Mouse (Mus musculus): Measurements from ENCODE around the gene Col5a3. TPM values are rescaled to one million over a fixed set of nuclear protein-coding genes. Genes with fewer than 3 reads are reported as not detected.

Gene Col5a3
- polyA plus RNA-seq (2012; fragmentation: generic; extraction: Trizol) = 70.3 TPM

- peaks cover 22% of the 10 kb centered on the region for H3K79me2 ChIP-seq (ENCODE audit: control insufficient read depth, insufficient read depth)
- peak within 1 kb of the TSS; percentile 8 for H3ac ChIP-seq (ENCODE audit: control insufficient read depth, insufficient read length)
- H3K4me3 ChIP-seq = peak within 1 kb of the TSS; percentile 43
- TF ChIP-seq POLR2AphosphoS2 (IDR thresholded peaks at IDR 0.05; ENCODE audit: insufficient read length, low read depth) (peak; percentile 65), MYOD1 (IDR thresholded peaks at IDR 0.05; ENCODE audit: control insufficient read depth in 1 of 3, insufficient read length in 2 of 3, low read depth in 2 of 3) (peak in 1 of 3 experiments; percentile 37), POLR2A (IDR thresholded peaks at IDR 0.05; ENCODE audit: insufficient read length, low read depth) (peak; percentile 62), TCF12 (IDR thresholded peaks at IDR 0.05; ENCODE audit: insufficient read depth, poor library complexity, severe bottlenecking) (no peak)
- H3K4me2 ChIP-seq (ENCODE audit: low read depth) = peak within 1 kb of the TSS; percentile 59
- no peaks in the 10 kb centered on the region for H3K27me3 ChIP-seq (ENCODE audit: control insufficient read depth, insufficient read depth, insufficient read length)
- no peaks in the 10 kb centered on the region for H3K36me3 ChIP-seq (ENCODE audit: control insufficient read depth, insufficient read depth)
These were observed at the start of gene Col5a3 for GRCm38 (mm10) chr9:20814521-20815272. TSS of gene Col5a3 (minus strand) at chr9:20815067.

DNA sequence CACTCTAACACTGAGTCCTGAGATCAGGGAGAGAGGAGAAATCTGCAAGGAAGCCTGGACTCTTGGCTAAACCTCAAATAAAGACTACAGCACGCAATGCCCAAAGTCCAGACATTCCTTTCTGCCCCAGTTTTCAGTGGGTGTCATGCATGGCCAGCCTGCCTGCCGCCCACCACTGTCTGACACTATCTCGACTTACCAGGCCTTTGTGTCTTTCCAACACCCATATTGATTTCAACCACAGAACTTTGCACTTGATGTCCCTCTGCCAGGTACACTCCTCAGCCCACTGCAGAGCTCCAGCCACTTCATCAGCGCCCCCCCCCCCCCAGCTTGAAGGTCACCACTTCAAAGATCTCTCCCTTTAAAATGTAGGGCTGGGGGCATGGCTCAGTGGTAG is 47.4 kb upstream of the Col5a3 start:
- TF ChIP-seq CEBPB (IDR thresholded peaks at IDR 0.05; ENCODE audit: insufficient read depth, poor library complexity, severe bottlenecking) = no peak
- no peak for TF ChIP-seq MYOD1 (IDR thresholded peaks at IDR 0.05; ENCODE audit: control insufficient read depth in 1 of 3, insufficient read length in 2 of 3, low read depth in 2 of 3)
- no peak for TF ChIP-seq POLR2A (IDR thresholded peaks at IDR 0.05; ENCODE audit: insufficient read length, low read depth)
- TF ChIP-seq MYOG (IDR thresholded peaks at IDR 0.05; ENCODE audit: control insufficient read depth in 1 of 3, insufficient read depth in 1 of 3, insufficient read length in 2 of 3, low read depth in 2 of 3) = no peak
- no peak for TF ChIP-seq SRF (IDR thresholded peaks at IDR 0.05; ENCODE audit: control insufficient read depth, insufficient read length, low read depth)
- no peak for TF ChIP-seq USF1 (IDR thresholded peaks at IDR 0.05; ENCODE audit: low read depth)
- no peak for TF ChIP-seq MAX (IDR thresholded peaks at IDR 0.05; ENCODE audit: low read depth)
- no peak for TF ChIP-seq E2F4 (IDR thresholded peaks at IDR 0.05; ENCODE audit: insufficient read depth)
- H3K27me3 ChIP-seq (ENCODE audit: control insufficient read depth, insufficient read depth, insufficient read length) = no peaks in the 10 kb centered on the region
- H3ac ChIP-seq (ENCODE audit: control insufficient read depth, insufficient read length) = no peak overlapping the region
- H3K4me3 ChIP-seq = no peak overlapping the region
- no peaks in the 10 kb centered on the region for H3K36me3 ChIP-seq (ENCODE audit: control insufficient read depth, insufficient read depth)
- H3K4me2 ChIP-seq (ENCODE audit: low read depth) = no peak overlapping the region
- no peaks in the 10 kb centered on the region for H3K79me2 ChIP-seq (ENCODE audit: control insufficient read depth, insufficient read depth)

DNA sequence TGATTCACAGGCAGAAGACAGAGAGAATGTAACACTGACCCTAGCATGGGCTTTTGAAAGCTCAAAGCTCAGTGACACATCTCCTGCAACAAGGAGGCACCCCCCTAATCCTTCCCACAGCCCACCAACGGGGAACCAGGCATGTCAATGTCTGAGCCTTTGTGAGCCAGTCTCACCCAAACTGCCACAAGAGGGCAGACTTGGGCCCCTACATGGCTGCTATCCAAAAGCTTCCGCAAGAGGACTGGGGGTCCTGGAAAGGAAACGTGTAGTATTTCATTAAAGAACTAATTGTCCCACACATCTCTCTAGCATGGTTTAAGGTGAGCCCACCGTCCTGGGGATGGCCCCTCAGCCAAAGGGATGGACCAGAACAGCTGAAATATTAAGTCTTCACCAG is 47.0 kb upstream of the Col5a3 start:
- Histone ChIP-seq H3K79me2 (ENCODE audit: control insufficient read depth, insufficient read depth) (no peaks in the 10 kb centered on the region), H3K4me2 (ENCODE audit: low read depth) (no peak overlapping the region), H3K27me3 (ENCODE audit: control insufficient read depth, insufficient read depth, insufficient read length) (no peaks in the 10 kb centered on the region), H3ac (ENCODE audit: control insufficient read depth, insufficient read length) (no peak overlapping the region), H3K36me3 (ENCODE audit: control insufficient read depth, insufficient read depth) (no peaks in the 10 kb centered on the region), H3K4me3 (no peak overlapping the region)
- TF ChIP-seq POLR2A (IDR thresholded peaks at IDR 0.05; ENCODE audit: insufficient read length, low read depth) (no peak), TCF3 (IDR thresholded peaks at IDR 0.05; ENCODE audit: insufficient read length, low read depth) (no peak), TCF12 (IDR thresholded peaks at IDR 0.05; ENCODE audit: insufficient read depth, poor library complexity, severe bottlenecking) (no peak), MYOG (IDR thresholded peaks at IDR 0.05; ENCODE audit: control insufficient read depth in 1 of 3, insufficient read depth in 1 of 3, insufficient read length in 2 of 3, low read depth in 2 of 3) (no peak), REST (IDR thresholded peaks at IDR 0.05; ENCODE audit: insufficient read depth, insufficient read length) (no peak)

DNA sequence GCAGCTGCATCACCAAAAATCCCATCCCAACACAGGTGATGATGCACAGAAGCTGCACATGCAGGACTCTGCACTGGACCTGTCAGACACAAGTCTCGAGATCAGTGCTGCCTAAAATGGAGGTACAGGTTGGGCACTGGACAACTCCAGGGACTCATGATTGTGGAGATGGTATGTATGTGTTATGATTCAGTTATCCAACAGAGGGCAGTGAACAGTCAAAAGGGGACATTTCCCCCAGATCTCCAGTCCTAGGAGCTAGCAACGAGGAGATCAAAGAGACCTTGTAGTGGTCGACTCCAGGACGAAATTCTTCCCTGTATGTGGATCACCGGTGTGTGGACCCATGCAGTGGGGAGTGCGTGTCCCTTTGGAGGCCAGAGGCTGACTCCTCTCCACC is 45.1 kb upstream of the Col5a3 start:
- Histone ChIP-seq H3K4me2 (ENCODE audit: low read depth) (no peak overlapping the region), H3ac (ENCODE audit: control insufficient read depth, insufficient read length) (no peak overlapping the region), H3K4me3 (no peak overlapping the region), H3K79me2 (ENCODE audit: control insufficient read depth, insufficient read depth) (no peaks in the 10 kb centered on the region), H3K36me3 (ENCODE audit: control insufficient read depth, insufficient read depth) (no peaks in the 10 kb centered on the region), H3K27me3 (ENCODE audit: control insufficient read depth, insufficient read depth, insufficient read length) (peaks cover 8% of the 10 kb centered on the region)
- TF ChIP-seq TCF3 (IDR thresholded peaks at IDR 0.05; ENCODE audit: insufficient read length, low read depth) = no peak
- no peak for TF ChIP-seq USF1 (IDR thresholded peaks at IDR 0.05; ENCODE audit: low read depth)
- no peak for TF ChIP-seq POLR2A (IDR thresholded peaks at IDR 0.05; ENCODE audit: insufficient read length, low read depth)
- no peak for TF ChIP-seq POLR2AphosphoS2 (IDR thresholded peaks at IDR 0.05; ENCODE audit: insufficient read length, low read depth)
- TF ChIP-seq CEBPB (IDR thresholded peaks at IDR 0.05; ENCODE audit: insufficient read depth, poor library complexity, severe bottlenecking) = no peak
- TF ChIP-seq REST (IDR thresholded peaks at IDR 0.05; ENCODE audit: insufficient read depth, insufficient read length) = no peak
- no peak for TF ChIP-seq MAX (IDR thresholded peaks at IDR 0.05; ENCODE audit: low read depth)
- no peak for TF ChIP-seq E2F4 (IDR thresholded peaks at IDR 0.05; ENCODE audit: insufficient read depth)

- no peak overlapping the region for H3K4me2 ChIP-seq (ENCODE audit: low read depth)
- peaks cover 28% of the 10 kb centered on the region for H3K27me3 ChIP-seq (ENCODE audit: control insufficient read depth, insufficient read depth, insufficient read length)
- H3K79me2 ChIP-seq (ENCODE audit: control insufficient read depth, insufficient read depth) = no peaks in the 10 kb centered on the region
- no peak for TF ChIP-seq E2F4 (IDR thresholded peaks at IDR 0.05; ENCODE audit: insufficient read depth)
- TF ChIP-seq MAX (IDR thresholded peaks at IDR 0.05; ENCODE audit: low read depth) = peak; percentile 91
- TF ChIP-seq CEBPB (IDR thresholded peaks at IDR 0.05; ENCODE audit: insufficient read depth, poor library complexity, severe bottlenecking) = 0 out of 2 replicates have a peak, but pooled peaks have one; percentile 23
- TF ChIP-seq REST (IDR thresholded peaks at IDR 0.05; ENCODE audit: insufficient read depth, insufficient read length) = peak; percentile 98
- no peak overlapping the region for H3K4me3 ChIP-seq
- no peak overlapping the region for H3ac ChIP-seq (ENCODE audit: control insufficient read depth, insufficient read length)
- no peaks in the 10 kb centered on the region for H3K36me3 ChIP-seq (ENCODE audit: control insufficient read depth, insufficient read depth)
These were observed 42.3 kb upstream of the Col5a3 start for GRCm38 (mm10) chr9:20857131-20857530.

Data from myocyte (in vitro differentiated cells).